22 mouse cellular contexts compared by ENCODE assay signal in genomic region chr2:109969926-109970532, GRCm38 (mm10). TPM values are rescaled to one million over a fixed set of nuclear protein-coding genes. Genes with fewer than 3 reads are reported as not detected.
DNase-seq lines count a peak whose midpoint lies in the region; ATAC-seq and TF ChIP-seq lines count a peak whose summit lies in the region.
"Had no signal": no experiment of that assay in that cellular context is flagged by ENCODE, and none has a peak within 500 bp of the region (broad histone marks: within the 10 kb centered on the region; RNA-seq: fewer than 3 reads in every experiment).

No protein-coding gene starts in this region.

- ATAC-seq in embryonic facial prominence, embryonic 11.5 days (replicated peaks; ENCODE audit: insufficient number of reproducible peaks, low FRiP score, low TSS enrichment, low read depth): no peak
- ATAC-seq in heart, embryonic 15.5 days (replicated peaks; ENCODE audit: insufficient number of reproducible peaks, insufficient read depth, low FRiP score, low read depth): no peak
- ATAC-seq in kidney, postnatal 0 days (replicated peaks; ENCODE audit: low FRiP score, low read depth): no peak
- no peak for ATAC-seq in stomach, embryonic 15.5 days (ENCODE audit: insufficient read depth, low FRiP score, low read depth)
- ATAC-seq: forebrain, embryonic 16.5 days; inflammation-experienced regulatory T-cells, adult 6 months; lung, postnatal 0 days; Patski had no signal

- no peaks in the 10 kb centered on the region for H3K27me3 ChIP-seq in embryonic facial prominence, embryonic 11.5 days (ENCODE audit: control insufficient read depth, insufficient read depth, low read length)
- no peaks in the 10 kb centered on the region for H3K27me3 ChIP-seq in embryonic facial prominence, embryonic 10.5 days (replicated peaks; ENCODE audit: low read depth, poor library complexity, severe bottlenecking)
- H3K27me3 ChIP-seq in heart, embryonic 15.5 days: no peaks in the 10 kb centered on the region
- no peaks in the 10 kb centered on the region for H3K27me3 ChIP-seq in kidney, postnatal 0 days (ENCODE audit: insufficient read depth, low read length)
- no peaks in the 10 kb centered on the region for H3K27me3 ChIP-seq in stomach, embryonic 15.5 days (replicated peaks)
- H3K27me3 ChIP-seq: embryonic facial prominence, embryonic 12.5 days; hindbrain, embryonic 13.5 days; midbrain, embryonic 12.5 days; Patski had no signal

- H3K27ac ChIP-seq in embryonic facial prominence, embryonic 11.5 days (replicated peaks; ENCODE audit: low read depth, low read length): no peak overlapping the region
- H3K27ac ChIP-seq in embryonic facial prominence, embryonic 10.5 days (replicated peaks): no peak overlapping the region
- peak overlapping the region; percentile 66 for H3K27ac ChIP-seq in heart, embryonic 15.5 days
- no peak overlapping the region for H3K27ac ChIP-seq in kidney, postnatal 0 days
- peak overlapping the region; percentile 35; the same call in 1 of the 2 replicates for H3K27ac ChIP-seq in stomach, embryonic 15.5 days
- H3K27ac ChIP-seq: embryonic facial prominence, embryonic 12.5 days; hindbrain, embryonic 13.5 days; liver, embryonic 14.5 days; midbrain, embryonic 12.5 days had no signal

- WGBS in embryonic facial prominence, embryonic 11.5 days: 60% methylated on average over 10 of the region's 10 CpGs
- WGBS in embryonic facial prominence, embryonic 10.5 days: 68% methylated on average over 10 of the region's 10 CpGs
- WGBS in heart, embryonic 15.5 days: 28% methylated on average over 10 of the region's 10 CpGs
- WGBS in kidney, postnatal 0 days: 30% methylated on average over 10 of the region's 10 CpGs
- 41% methylated on average over 10 of the region's 10 CpGs for WGBS in stomach, embryonic 15.5 days

- H3K9ac ChIP-seq in embryonic facial prominence, embryonic 11.5 days (replicated peaks; ENCODE audit: low read length): no peak overlapping the region
- no peak overlapping the region for H3K9ac ChIP-seq in heart, embryonic 15.5 days
- no peak overlapping the region for H3K9ac ChIP-seq in kidney, postnatal 0 days (ENCODE audit: low read depth, low read length)
- no peak overlapping the region for H3K9ac ChIP-seq in stomach, embryonic 15.5 days
- H3K9ac ChIP-seq: embryonic facial prominence, embryonic 12.5 days; hindbrain, embryonic 13.5 days; liver, embryonic 14.5 days; midbrain, embryonic 12.5 days had no signal

- H3K4me2 ChIP-seq in embryonic facial prominence, embryonic 11.5 days (ENCODE audit: low read depth, low read length): no peak overlapping the region
- H3K4me2 ChIP-seq in heart, embryonic 15.5 days: peak overlapping the region; percentile 27
- H3K4me2 ChIP-seq in kidney, postnatal 0 days (ENCODE audit: low read length): 0 out of 2 replicates have a peak overlapping the region, but pooled peaks have one; percentile 13
- peak overlapping the region; percentile 16; the same call in 1 of the 2 replicates for H3K4me2 ChIP-seq in stomach, embryonic 15.5 days
- H3K4me2 ChIP-seq: embryonic facial prominence, embryonic 12.5 days; hindbrain, embryonic 13.5 days; midbrain, embryonic 12.5 days had no signal

- no peak overlapping the region for H3K4me3 ChIP-seq in embryonic facial prominence, embryonic 11.5 days (ENCODE audit: low read depth, low read length)
- no peak overlapping the region for H3K4me3 ChIP-seq in embryonic facial prominence, embryonic 10.5 days
- H3K4me3 ChIP-seq in heart, embryonic 15.5 days: no peak overlapping the region
- H3K4me3 ChIP-seq in kidney, postnatal 0 days (replicated peaks; ENCODE audit: low read depth, low read length): no peak overlapping the region
- no peak overlapping the region for H3K4me3 ChIP-seq in stomach, embryonic 15.5 days (replicated peaks)
- H3K4me3 ChIP-seq: embryonic facial prominence, embryonic 12.5 days; hindbrain, embryonic 13.5 days; midbrain, embryonic 12.5 days had no signal

- peak; percentile 9 for DNase-seq in embryonic facial prominence, embryonic 11.5 days (ENCODE audit: low spot score)
- no peak for DNase-seq in embryonic facial prominence, embryonic 10.5 days (ENCODE audit: low spot score)
- no peak for DNase-seq in heart, adult 8-10 months (ENCODE audit: low spot score)
- DNase-seq in kidney, postnatal 0 days (ENCODE audit: low spot score): no peak
- DNase-seq in kidney, adult 9 months: no peak
- no peak for DNase-seq in cerebellum, adult 9-10 months
- DNase-seq: adrenal gland, adult 8-10 months; cerebellum, adult 8-10 months; gastrocnemius, postnatal 36 days; kidney, postnatal 36 days; layer of hippocampus, adult 9-11 months; thymus, adult 2 months had no signal

- H3K36me3 ChIP-seq in embryonic facial prominence, embryonic 11.5 days (replicated peaks; ENCODE audit: control insufficient read depth, insufficient read depth, low read depth, low read length): no peaks in the 10 kb centered on the region
- H3K36me3 ChIP-seq in embryonic facial prominence, embryonic 10.5 days (replicated peaks): 0 out of 2 replicates have a peak, but pooled peaks cover 2% of the 10 kb centered on the region
- no peaks in the 10 kb centered on the region for H3K36me3 ChIP-seq in heart, embryonic 15.5 days
- H3K36me3 ChIP-seq in kidney, postnatal 0 days (ENCODE audit: insufficient read depth, low read length): no peaks in the 10 kb centered on the region
- H3K36me3 ChIP-seq in stomach, embryonic 15.5 days: no peaks in the 10 kb centered on the region
- H3K36me3 ChIP-seq: embryonic facial prominence, embryonic 12.5 days; hindbrain, embryonic 13.5 days; midbrain, embryonic 12.5 days had no signal

- H3K4me1 ChIP-seq in embryonic facial prominence, embryonic 11.5 days (ENCODE audit: control insufficient read depth, insufficient read depth, low read length): no peaks in the 10 kb centered on the region
- H3K4me1 ChIP-seq in embryonic facial prominence, embryonic 10.5 days: peaks cover 28% of the 10 kb centered on the region
- peaks cover 27% of the 10 kb centered on the region for H3K4me1 ChIP-seq in heart, embryonic 15.5 days (replicated peaks)
- peaks cover 8% of the 10 kb centered on the region; the same call in 1 of the 2 replicates for H3K4me1 ChIP-seq in kidney, postnatal 0 days (replicated peaks; ENCODE audit: insufficient read depth, low read length)
- H3K4me1 ChIP-seq in stomach, embryonic 15.5 days: 0 out of 2 replicates have a peak, but pooled peaks cover 5% of the 10 kb centered on the region

- TF ChIP-seq CTCF in kidney, postnatal 0 days (IDR thresholded peaks at IDR 0.05; ENCODE audit: low read depth): no peak

- H3K9me3 ChIP-seq in embryonic facial prominence, embryonic 11.5 days (replicated peaks; ENCODE audit: control insufficient read depth, low read length): no peaks in the 10 kb centered on the region
- no peaks in the 10 kb centered on the region for H3K9me3 ChIP-seq in embryonic facial prominence, embryonic 10.5 days
- H3K9me3 ChIP-seq in heart, embryonic 15.5 days (replicated peaks): no peaks in the 10 kb centered on the region
- H3K9me3 ChIP-seq in kidney, postnatal 0 days (replicated peaks; ENCODE audit: low read length): no peaks in the 10 kb centered on the region
- H3K9me3 ChIP-seq in stomach, embryonic 15.5 days: no peaks in the 10 kb centered on the region
- H3K9me3 ChIP-seq: embryonic facial prominence, embryonic 12.5 days; hindbrain, embryonic 13.5 days; midbrain, embryonic 12.5 days had no signal

RNA-seq across cellular contexts. Expression of gene Ccdc34, which starts 47.6 kb away (rescaled TPM):
- 53.3 and 66.1 TPM in 2 replicates for polyA plus RNA-seq in embryonic facial prominence, embryonic 11.5 days (2014; fragmentation: Nextera tagmentation; extraction: Ambion mirVana)
- 57.1 and 63.6 TPM in 2 replicates for polyA plus RNA-seq in embryonic facial prominence, embryonic 10.5 days (2016; fragmentation: Nextera tagmentation; extraction: Ambion mirVana)
- 24.6 and 29.8 TPM in 2 replicates for polyA plus RNA-seq in heart, embryonic 15.5 days (2015; fragmentation: Nextera tagmentation; extraction: Ambion mirVana)
- 1 to 10 TPM; 3.9 to 4.8 (median 4.5) TPM for total RNA-seq in heart, adult 8-10 months (2022)
- 42.7 and 45.1 TPM in 2 replicates for polyA plus RNA-seq in kidney, postnatal 0 days (2015; fragmentation: Nextera tagmentation; extraction: Ambion mirVana)
- 47.4 and 47.6 TPM in 2 replicates for polyA plus RNA-seq in stomach, embryonic 15.5 days (2015; fragmentation: Nextera tagmentation; extraction: Ambion mirVana)

RNA-seq across cellular contexts. Expression of gene Lgr4, which starts 52.6 kb away (rescaled TPM):
- polyA plus RNA-seq in embryonic facial prominence, embryonic 11.5 days (2014; fragmentation: Nextera tagmentation; extraction: Ambion mirVana): 17.2 and 20.9 TPM in 2 replicates
- 14.1 and 14.6 TPM in 2 replicates for polyA plus RNA-seq in embryonic facial prominence, embryonic 10.5 days (2016; fragmentation: Nextera tagmentation; extraction: Ambion mirVana)
- polyA plus RNA-seq in heart, embryonic 15.5 days (2015; fragmentation: Nextera tagmentation; extraction: Ambion mirVana): 10.7 and 11.3 TPM in 2 replicates
- 10 to 100 TPM; 21.8 to 23.5 (median 22.8) TPM for total RNA-seq in heart, adult 8-10 months (2022)
- 43.8 and 47.8 TPM in 2 replicates for polyA plus RNA-seq in kidney, postnatal 0 days (2015; fragmentation: Nextera tagmentation; extraction: Ambion mirVana)
- 24.4 and 26.0 TPM in 2 replicates for polyA plus RNA-seq in stomach, embryonic 15.5 days (2015; fragmentation: Nextera tagmentation; extraction: Ambion mirVana)

Comparison
In these comparisons a context has a peak if more than half of its experiments do, and no peak if none do; other contexts are left out.
1. H3K27ac ChIP-seq: peak in heart, embryonic 15.5 days (single experiment) and stomach, embryonic 15.5 days (single experiment); none in embryonic facial prominence, embryonic 11.5 days (single experiment), embryonic facial prominence, embryonic 10.5 days (single experiment) and kidney, postnatal 0 days (single experiment).